Mouse (Mus musculus): ENCODE measurements around the gene Phex.
A peak's percentile ranks its signal among the peaks of the same experiment; 100 is the strongest.

Gene Phex

DNA sequence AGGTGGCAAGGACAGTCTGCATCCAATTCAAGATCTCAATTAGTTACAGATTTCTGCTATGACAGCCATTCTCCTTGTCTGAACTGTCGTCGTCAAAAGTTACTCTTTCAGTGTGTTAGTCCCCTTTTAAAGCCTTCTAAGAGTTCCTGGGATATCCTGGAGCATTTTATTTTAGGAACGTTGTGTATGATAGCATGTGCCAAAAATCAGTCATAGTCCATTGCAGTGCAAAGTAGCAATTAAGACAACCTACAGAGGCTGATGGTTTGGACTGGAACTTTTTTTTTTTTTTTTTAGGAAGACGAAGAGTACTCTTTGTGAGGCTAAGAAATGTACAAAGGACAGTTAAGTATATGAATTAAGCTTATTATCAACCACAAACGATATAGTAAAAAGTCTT is at the start of gene Phex:
Gene Phex, minus strand, starts transcription at position 101 of the 400 bp plus-strand sequence.
- no peak for DNase-seq (ENCODE audit: low spot score)

DNA sequence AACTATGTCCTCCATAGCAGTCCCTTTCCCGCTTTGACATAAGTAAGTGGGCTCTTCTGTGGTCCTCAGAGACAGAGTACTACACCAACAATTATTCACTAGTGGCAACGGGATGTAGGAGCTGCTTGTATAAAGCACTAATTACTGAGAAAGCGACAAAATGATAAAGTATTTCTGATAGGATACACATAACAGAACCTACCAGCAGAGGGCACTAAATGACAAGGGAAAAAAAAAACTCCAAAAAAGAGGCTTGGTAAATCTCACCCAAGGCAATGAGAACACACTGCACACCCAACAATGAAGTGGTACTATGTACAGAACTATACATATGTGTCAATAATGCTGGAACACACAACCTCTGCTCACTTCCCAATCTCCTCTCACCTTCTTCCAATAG is 47.6 kb upstream of the Phex start:
- DNase-seq (ENCODE audit: low spot score) = peak; percentile 9

DNA sequence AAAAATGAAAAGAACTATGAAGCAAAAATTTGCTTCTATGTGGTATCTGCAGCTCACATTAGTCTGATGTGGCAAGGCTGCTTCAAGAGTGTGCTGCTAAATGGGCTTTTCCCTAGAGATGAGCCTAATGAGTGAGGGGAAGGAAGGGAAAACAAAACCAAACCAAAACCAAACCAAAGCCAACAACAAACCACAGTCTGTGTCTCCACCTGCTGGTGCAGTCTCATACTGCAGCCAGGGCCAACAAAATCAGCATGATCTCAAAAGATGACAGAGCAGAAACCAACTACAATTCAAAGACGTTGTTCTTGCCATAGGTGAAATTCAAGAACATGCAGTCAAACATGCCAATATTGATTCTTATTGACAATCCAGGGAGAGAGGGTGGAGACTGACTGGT is 39.3 kb upstream of the Phex start:
- peak; percentile 60 for DNase-seq (ENCODE audit: low spot score)

DNA sequence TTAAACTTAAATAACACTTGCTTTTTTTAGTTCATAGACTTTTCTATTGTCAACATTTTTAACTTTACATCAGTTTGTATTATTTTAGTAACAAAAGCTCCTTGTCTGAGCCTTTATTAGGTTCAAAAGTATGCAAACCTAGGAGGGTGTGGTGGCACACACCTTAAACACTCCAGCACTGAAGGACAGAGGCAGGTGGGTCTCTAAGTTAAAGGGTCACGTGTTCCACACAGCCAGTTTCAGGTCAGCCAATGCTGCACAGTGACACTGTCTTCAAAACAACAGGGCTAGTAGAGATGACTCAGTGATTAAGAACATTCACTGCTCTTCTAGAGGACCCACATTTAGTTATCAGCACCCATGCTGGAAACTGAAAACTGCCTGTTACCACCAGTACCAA is 33.9 kb upstream of the Phex start:
- DNase-seq (ENCODE audit: low spot score) = no peak

DNA sequence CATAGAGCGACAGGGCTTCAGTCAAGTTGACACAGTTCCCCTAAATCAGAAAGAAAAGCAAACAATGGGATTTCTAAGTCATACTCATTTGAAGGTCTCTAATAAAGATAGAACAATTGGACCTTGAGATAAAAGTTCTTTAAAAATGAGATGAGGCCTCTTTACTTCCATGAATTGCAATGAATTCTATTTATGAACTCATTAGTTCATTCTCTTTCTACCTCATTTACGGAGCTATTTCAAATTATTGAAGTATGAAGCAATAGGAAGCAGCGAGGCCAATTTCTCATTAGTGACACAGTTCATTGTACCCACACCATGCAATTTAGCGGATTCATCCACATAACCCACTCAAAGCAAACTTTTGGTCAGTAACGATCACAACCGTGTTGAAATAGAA is 32.3 kb upstream of the Phex start:
- DNase-seq (ENCODE audit: low spot score) = no peak

DNA sequence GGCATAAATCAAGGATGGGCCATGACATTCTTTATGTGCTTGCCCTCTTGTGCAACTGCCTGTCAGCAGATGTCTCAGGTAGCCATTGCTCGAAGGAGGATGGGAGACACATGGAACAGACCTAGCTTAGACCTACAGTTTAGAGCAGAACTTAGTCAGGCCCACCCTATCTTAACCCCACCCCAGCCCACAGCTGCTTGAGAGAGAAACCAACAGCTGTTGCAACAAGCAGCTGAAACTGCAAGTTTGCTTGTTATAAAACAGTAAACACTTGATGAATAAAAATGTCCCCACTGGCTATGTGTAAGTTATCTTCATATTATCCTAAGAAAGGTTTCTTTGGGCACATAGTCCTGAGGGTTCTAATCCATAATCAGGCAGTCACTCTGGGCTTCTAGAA is 19.7 kb upstream of the Phex start:
- no peak for DNase-seq (ENCODE audit: low spot score)

DNA sequence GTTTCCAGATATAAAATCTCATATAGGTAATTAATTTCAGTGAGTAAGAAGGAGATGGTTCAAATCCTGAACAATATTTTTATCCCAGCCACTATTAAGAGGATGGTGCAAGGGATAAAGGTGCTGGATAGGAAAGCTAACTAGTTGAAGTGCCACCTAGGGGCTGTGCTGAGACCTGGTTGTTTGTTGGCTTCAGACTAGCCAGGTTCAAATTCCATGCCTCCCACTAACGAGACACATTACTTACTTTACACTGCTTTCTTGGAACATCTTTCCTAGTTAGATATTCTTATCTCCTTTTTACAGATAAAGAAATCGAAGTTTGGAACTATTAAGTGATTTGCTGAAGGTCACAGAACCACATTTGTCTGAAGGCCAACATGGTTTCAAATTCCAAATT is 4.3 kb upstream of the Phex start:
- no peak for DNase-seq (ENCODE audit: low spot score)

DNA sequence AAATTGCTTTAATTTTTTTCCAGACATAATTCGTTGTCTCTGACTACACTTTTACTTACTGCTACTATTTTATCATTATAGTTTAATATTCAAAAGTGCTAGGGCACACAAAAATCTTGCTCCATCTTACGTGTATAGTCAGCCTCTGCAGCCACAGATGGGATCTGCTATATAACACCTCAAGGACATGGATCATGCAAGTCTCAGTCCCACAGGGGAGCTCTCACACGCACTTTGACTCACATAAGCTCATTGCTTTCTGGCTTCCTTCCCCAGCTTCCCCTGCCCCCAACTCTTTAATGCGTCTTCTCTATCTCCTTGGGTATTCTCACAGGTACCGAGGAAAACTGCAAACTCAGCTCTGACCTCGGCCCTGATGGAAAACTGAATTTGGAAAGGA is 10.2 kb downstream of the Phex start:
- DNase-seq (ENCODE audit: low spot score) = no peak

DNA sequence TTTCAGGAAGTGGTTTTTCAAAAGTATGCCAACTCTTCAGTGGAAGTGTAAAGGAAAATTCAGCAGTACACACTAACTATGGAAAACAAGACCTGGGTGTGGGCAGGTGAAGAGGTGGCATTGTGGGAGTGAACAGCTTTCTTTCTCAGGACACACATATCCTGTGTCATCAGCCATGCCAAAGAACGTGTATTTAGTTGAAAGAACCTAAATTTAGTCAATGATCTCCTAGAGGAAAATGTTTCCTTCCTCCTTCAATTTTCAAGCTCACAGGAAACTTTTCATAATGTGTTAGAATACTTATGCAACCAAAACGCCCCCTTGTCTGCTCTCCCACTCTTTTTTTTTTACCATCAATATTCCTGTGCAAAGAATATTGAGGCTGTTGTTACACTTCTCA is 23.9 kb downstream of the Phex start:
- DNase-seq (ENCODE audit: low spot score) = no peak

DNA sequence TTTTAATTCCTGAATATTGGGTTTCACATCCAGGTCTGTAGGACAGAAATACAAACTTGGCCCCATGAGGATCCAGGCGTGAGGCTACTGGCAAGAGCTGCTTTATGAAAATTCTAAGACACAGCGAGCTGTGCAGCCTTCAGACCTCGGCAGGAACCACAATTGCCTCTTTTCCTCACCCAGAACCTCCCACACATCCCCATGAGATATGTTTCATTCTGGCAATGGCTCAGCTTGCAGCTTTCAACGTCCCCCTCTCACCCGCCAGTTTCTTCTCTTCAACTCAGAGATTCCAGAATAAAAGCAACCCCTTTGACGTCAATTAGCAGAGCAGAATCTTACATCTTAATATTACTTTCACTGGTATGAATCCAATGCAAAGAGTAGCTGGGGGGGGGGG is 25.0 kb downstream of the Phex start:
- DNase-seq (ENCODE audit: low spot score) = no peak

DNA sequence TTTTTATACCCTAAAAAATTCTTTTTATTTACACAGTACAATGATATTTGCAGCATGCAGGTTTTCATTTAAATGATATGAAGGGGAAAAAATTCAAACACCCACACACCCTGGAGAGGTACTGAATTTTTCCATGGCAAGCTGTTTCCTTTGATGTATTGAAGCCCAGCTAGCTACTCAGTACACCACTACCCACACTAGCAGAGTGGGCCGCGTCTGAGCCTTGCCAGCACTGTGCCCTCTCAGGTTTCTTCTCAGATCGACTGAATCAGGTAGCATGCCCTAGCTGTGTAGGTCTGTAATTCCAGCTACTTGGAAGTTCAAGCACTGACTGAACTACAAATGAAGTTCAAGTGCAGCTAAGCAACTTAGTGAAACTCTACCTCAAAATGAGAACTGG is 26.7 kb downstream of the Phex start:
- DNase-seq (ENCODE audit: low spot score) = no peak

DNA sequence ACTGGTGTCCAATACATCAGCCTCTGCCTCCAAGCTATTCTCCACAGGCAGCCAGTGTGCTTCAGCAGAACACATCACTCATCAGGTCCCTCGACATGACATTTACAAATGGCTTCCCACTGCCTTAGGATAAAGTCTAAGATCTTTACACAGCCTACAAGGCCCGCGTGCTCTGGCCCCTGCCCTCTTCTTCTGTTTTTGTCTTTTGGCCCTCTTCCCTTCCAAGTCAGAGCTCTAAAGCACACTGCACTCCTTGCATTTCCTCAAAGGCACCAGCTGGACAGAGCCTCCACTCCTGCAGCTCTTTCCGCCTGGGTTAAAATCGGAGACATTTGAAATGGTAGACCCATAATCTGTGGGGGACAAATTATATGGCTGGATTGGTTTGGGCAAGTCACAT is 28.1 kb downstream of the Phex start:
- peak; percentile 8 for DNase-seq (ENCODE audit: low spot score)

DNA sequence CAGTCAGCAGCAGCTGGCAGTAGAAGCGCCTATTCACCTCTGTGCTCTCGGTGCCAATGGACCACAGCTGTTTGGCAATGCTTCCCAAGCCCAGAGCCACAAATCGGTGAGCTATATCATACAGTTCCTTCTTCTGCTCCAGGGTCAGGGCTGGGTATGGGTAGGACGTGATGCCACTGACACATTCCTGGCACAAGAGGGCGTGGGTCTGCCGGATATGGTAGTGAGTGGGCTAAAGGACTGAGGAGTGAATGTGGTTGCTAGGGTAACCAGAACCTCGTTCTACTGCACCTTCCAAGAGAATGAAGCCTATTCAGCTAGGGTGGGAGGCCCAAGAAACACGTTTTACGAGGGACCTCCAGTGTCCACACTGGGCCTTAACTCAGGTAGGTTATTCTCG is 36.3 kb downstream of the Phex start:
- DNase-seq (ENCODE audit: low spot score) = peak; percentile 34

DNA sequence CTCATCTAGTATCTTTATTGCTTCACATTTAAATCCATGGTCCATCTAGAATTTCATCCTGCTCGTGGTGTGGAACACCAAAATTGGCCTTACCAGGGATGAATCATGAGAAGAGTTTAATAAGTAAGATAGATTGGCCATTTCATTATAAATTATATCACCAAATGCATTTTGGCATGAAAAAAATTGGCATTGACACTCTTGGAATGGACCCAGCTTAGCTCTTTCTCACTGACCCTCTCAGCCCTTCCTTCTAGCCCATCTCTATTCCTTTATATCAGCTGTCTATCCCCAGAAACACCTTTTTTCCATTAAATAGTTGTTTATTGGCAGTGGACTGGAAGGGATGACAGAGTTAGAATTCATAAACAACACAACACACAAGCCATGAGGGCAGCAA is 37.7 kb downstream of the Phex start:
- DNase-seq (ENCODE audit: low spot score) = no peak

DNA sequence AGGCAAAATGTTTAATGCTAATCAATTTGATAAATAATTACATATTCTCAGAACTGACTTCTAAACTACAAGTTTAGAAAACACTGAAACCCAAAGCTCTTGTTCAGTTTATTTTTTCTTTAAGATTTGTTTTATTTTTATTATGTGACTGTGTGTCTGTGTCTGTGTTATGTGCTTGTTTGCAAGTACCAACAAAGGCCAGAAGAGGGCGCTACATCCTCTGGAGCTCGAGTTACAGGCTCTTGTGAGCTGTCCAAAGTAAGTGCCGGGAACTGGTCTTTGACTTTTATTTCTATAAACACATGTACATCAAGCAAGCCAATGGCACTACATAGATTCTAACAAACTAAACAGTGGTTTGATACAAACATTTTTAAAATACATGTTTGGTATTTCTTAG is 41.2 kb downstream of the Phex start:
- DNase-seq (ENCODE audit: low spot score) = no peak

DNA sequence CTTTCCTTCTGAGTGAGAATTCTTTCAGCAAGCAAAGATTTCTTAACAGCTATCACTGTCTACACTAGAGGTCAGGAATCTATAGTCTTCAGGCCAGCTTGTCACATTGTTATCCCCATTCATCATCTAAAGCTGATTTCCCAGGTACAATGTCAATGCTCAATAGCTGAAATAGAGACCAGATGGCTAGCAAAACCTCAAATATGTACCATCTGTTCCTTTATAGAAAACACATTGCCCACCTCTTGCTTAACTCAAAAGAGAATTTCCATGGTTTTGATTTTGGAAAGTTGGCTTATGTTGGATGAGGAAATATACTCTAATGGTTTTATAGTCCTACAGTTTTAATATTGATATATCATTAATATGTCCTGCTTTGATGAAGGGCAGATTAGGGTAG is 45.9 kb downstream of the Phex start:
- no peak for DNase-seq (ENCODE audit: low spot score)

DNA sequence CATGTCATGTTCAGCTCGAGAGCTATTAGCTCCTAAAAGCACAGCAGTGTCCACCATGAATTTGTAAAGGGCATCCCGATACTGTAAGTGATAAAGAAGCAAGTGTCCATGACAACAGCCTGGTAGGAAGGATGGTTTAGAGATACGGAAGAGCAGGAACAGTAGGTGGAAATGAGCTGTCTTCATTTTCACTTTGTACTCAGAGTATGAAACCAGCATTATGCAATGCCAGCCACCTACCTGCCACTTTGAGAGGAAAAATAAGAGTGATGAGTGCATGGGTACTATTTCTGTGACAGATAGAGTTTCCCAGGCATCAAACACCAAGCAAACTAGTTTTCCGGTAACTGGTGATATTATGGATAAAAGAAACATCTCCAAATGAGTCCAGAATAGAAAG is 59.6 kb downstream of the Phex start:
- DNase-seq (ENCODE audit: low spot score) = no peak

DNA sequence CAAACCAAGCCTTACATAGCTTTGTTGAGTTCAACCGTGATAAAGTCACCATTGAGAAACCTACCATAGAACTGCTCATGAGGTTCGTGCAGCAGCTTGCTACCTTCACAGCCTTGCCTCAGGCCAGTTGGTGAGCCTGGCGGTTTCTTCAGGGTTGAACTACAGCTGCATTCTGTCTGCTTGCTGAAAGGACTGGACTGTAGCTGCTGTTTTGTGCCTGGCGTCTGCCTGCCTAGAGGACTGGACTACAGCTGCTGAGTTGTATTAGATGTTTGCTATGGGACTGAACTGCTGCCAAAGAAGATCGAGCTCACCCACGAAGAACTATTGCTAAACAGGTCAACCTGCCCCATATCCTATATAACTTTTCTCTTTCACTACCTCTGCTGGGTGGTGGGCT is 68.9 kb downstream of the Phex start:
- DNase-seq (ENCODE audit: low spot score) = no peak

DNA sequence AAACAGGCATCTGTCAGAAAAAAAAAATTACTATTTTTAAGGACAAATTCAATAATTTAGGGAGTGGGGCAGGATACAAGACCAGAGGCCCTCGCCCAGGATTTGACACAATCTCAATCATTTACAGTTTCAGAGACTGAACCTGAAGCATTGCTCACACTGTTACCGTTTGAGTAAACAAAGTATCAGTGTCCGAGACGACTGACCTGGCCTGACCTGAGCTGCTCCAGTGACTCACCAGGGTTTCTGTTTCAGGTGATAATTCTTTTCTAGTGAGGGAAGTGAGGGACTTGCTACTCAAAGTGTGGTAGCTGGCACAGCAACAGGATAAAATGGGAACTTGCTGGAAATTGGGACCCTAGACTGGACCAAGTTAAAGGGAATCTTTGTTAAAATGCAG is 80.4 kb downstream of the Phex start:
- DNase-seq (ENCODE audit: low spot score) = no peak

DNA sequence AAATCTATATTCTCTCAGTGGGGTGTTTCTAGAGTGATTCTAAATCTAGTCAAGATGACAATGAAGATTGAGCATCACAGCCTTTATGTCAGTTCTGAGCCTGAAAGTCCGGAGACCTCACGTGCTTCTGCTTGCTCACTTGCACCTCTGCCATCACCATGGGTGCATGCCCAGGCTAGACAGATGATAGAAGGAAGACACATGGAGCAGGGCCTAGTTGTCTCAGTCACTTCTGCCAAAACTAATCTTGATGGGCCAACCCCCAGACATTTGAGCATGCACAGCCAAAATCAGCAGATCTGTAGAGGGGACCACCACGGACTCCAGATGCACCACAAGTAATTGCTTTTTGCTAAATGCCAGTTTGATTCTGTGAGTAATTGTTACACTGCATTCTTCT is 85.3 kb downstream of the Phex start:
- DNase-seq (ENCODE audit: low spot score) = no peak

DNA sequence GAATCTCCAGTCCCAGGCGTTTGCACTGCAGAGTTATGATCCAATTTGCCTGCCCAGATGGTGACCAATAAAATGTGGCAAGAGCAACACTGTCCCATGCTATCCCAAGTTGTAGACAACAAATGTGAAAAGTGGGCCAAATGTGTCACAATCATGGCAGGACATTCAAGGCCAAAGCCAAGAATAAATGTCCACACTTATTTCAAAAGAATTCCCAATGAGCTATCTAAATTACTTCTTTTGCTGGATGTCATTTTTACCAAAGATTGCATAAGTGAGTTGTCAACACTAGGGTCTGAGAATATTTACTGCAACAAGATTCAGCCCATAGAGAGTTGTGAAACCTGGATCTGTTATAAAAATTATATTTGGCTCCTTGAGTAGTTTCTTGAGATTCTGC is 86.7 kb downstream of the Phex start:
- DNase-seq (ENCODE audit: low spot score) = no peak

DNA sequence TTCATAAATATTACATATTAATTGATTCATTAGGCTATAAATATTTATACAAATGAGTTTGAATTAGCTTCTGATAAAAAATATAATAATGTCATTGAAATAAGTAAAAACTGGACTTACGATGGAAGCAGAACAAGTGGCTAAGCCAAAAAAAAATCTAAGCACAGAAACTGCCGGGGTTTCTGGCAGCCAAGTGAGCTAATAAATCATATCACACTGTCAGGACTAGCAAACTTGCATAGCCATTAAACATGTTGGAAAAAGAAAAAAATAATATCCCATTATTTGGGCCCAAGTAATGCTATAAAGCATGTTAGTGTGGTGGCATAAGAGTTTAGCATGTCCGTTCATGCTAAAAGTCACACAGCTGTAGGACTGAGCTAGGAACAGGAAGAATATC is 87.4 kb downstream of the Phex start:
- no peak for DNase-seq (ENCODE audit: low spot score)

DNA sequence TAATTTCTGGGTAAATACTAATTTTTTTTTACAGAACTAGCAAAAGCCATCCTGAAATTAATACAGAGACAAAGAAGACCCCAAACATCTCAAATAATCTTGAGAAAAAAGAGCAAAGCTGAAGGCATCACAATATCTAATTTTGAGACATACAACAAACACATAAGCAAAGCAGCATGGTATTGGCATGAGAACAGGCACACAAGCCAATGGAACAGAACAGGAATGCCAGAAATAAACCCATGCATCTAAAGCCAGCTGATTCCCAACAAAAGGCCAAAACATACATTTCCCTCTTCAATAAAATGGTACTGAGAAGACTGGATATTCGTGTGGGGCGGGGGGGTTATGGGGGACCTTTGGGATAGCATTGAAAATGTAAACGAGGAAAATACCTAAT is 90.7 kb downstream of the Phex start:
- no peak for DNase-seq (ENCODE audit: low spot score)

DNA sequence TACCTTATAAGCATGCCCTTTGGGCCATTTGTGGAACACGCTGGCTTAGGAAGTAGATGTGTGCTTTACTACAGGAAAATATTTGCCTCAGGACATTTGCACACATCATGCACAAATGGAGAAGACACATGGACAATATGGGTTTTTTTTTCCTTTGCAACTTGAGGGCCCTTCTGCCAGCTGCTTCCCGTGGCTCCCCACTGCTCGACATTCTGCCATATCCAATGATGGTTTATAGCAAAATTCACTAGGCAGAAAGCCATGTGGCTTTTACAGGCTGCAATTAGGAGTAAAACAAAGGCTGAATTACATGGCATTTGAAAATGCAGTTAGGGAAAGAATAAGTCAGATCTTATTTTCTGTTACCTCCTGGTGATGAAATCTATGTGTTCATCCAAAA is 104.8 kb downstream of the Phex start:
- DNase-seq (ENCODE audit: low spot score) = no peak

DNA sequence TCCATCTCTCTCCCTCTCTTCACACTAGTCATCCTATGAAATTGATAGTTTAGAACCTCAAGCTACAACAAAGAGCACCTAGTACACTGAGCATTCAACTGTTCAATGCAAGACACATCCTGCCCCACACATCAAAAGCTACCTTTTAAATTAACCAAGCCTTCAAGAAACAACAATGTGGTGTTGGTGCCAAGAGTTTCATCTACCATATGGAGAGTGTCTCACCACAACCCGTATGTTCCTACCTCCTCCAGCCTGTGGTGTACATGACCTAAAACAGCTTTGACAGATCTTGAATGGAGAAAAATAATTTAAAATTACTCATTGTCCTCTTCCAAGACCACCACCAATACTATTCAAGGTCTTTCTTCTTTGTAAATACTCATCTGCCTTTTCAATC is 106.9 kb downstream of the Phex start:
- no peak for DNase-seq (ENCODE audit: low spot score)
